ENCODE assay signal across 10 mouse cellular contexts in the genomic region with DNA sequence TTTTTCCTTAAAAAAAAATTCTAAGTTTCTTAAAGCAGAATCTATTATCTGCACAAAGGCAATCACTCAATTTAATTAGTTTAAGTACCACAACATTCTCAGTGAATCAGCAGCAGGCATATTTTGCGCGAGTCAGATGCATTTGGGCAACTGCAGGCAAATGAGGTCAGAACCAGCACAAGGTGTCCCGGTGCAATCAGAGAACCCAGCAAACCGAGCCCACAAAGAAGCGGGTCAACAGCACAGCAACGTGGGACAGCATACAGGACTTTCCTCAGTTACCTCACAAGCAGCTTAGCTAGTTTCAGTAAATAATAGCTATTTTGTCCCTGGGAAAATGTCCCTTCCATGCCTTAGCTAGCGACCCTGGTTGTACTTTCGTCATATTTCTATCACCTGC. TPM values are rescaled to one million over a fixed set of nuclear protein-coding genes. Genes with fewer than 3 reads are reported as not detected.
DNase-seq lines count a peak whose midpoint lies in the region; ATAC-seq and TF ChIP-seq lines count a peak whose summit lies in the region.
"Had no signal": no experiment of that assay in that cellular context is flagged by ENCODE, and none has a peak within 500 bp of the region (broad histone marks: within the 10 kb centered on the region; RNA-seq: fewer than 3 reads in every experiment).

No protein-coding gene starts in this region.

- H3K4me1 ChIP-seq in hindbrain, embryonic 14.5 days (replicated peaks; ENCODE audit: control insufficient read depth, insufficient read depth, low read length) = no peaks in the 10 kb centered on the region
- peaks cover 5% of the 10 kb centered on the region for H3K4me1 ChIP-seq in hindbrain, embryonic 16.5 days (ENCODE audit: control insufficient read depth, insufficient read depth, low read depth, low read length)
- H3K4me1 ChIP-seq in heart, postnatal 0 days (ENCODE audit: control insufficient read depth, insufficient read depth) = peaks cover 35% of the 10 kb centered on the region
- peaks cover 8% of the 10 kb centered on the region for H3K4me1 ChIP-seq in stomach, embryonic 16.5 days (ENCODE audit: control insufficient read depth, insufficient read depth, low read length)

- TF ChIP-seq EP300 in heart, postnatal 0 days (IDR thresholded peaks at IDR 0.05; ENCODE audit: low read depth) = no peak

- no peak overlapping the region for H3K9ac ChIP-seq in hindbrain, embryonic 14.5 days
- H3K9ac ChIP-seq in hindbrain, embryonic 16.5 days (ENCODE audit: low read depth, low read length) = no peak overlapping the region
- H3K9ac ChIP-seq in heart, postnatal 0 days (replicated peaks; ENCODE audit: low read depth, low read length) = peak overlapping the region; percentile 88
- H3K9ac ChIP-seq in stomach, embryonic 16.5 days (ENCODE audit: low read length) = peak overlapping the region; percentile 73
- H3K9ac ChIP-seq: midbrain, embryonic 13.5 days had no signal

- H3K36me3 ChIP-seq in hindbrain, embryonic 14.5 days (replicated peaks; ENCODE audit: control insufficient read depth, insufficient read depth) = no peaks in the 10 kb centered on the region
- no peaks in the 10 kb centered on the region for H3K36me3 ChIP-seq in hindbrain, embryonic 16.5 days (ENCODE audit: control insufficient read depth, insufficient read depth, low read length)
- no peaks in the 10 kb centered on the region for H3K36me3 ChIP-seq in heart, postnatal 0 days (replicated peaks; ENCODE audit: control insufficient read depth, insufficient read depth, low read length)
- no peaks in the 10 kb centered on the region for H3K36me3 ChIP-seq in stomach, embryonic 16.5 days (ENCODE audit: control insufficient read depth, insufficient read depth, low read length)
- H3K36me3 ChIP-seq: midbrain, embryonic 13.5 days had no signal

- no peak overlapping the region for H3K4me3 ChIP-seq in hindbrain, embryonic 14.5 days (replicated peaks; ENCODE audit: low read length)
- no peak overlapping the region for H3K4me3 ChIP-seq in hindbrain, embryonic 16.5 days (ENCODE audit: low read length)
- H3K4me3 ChIP-seq in heart, postnatal 0 days (ENCODE audit: low read depth, low read length) = peak overlapping the region; percentile 84
- peak overlapping the region; percentile 42 for H3K4me3 ChIP-seq in stomach, embryonic 16.5 days (replicated peaks; ENCODE audit: low read length)

- no peak for DNase-seq in hindbrain, embryonic 14.5 days (ENCODE audit: low spot score)
- DNase-seq in retina, postnatal 1 day = peak; percentile 16
- no peak for DNase-seq in retina, embryonic 14.5 days (ENCODE audit: low spot score)
- DNase-seq in heart, postnatal 0 days (ENCODE audit: low spot score) = peak; percentile 55
- DNase-seq in right cerebral cortex, adult 18-20 months = no peak
- no peak for DNase-seq in right cerebral cortex, adult 2 months (ENCODE audit: low spot score in 2 of 2)
- DNase-seq: layer of hippocampus, postnatal 36 days had no signal

- no peaks in the 10 kb centered on the region for H3K27me3 ChIP-seq in hindbrain, embryonic 14.5 days (ENCODE audit: control insufficient read depth, insufficient read depth, low read length)
- H3K27me3 ChIP-seq in hindbrain, embryonic 16.5 days (replicated peaks; ENCODE audit: control insufficient read depth, insufficient read depth, low read length) = no peaks in the 10 kb centered on the region
- H3K27me3 ChIP-seq in heart, postnatal 0 days (ENCODE audit: control insufficient read depth, insufficient read depth, low read length) = no peaks in the 10 kb centered on the region
- no peaks in the 10 kb centered on the region for H3K27me3 ChIP-seq in stomach, embryonic 16.5 days (ENCODE audit: control insufficient read depth, insufficient read depth, low read length)
- H3K27me3 ChIP-seq: midbrain, embryonic 13.5 days had no signal

- no peaks in the 10 kb centered on the region for H3K9me3 ChIP-seq in hindbrain, embryonic 14.5 days (ENCODE audit: control insufficient read depth, low read length)
- H3K9me3 ChIP-seq in hindbrain, embryonic 16.5 days (ENCODE audit: control insufficient read depth, low read length) = no peaks in the 10 kb centered on the region
- H3K9me3 ChIP-seq in heart, postnatal 0 days (replicated peaks; ENCODE audit: control insufficient read depth, low read length) = no peaks in the 10 kb centered on the region
- H3K9me3 ChIP-seq in stomach, embryonic 16.5 days (replicated peaks; ENCODE audit: control insufficient read depth, low read length) = no peaks in the 10 kb centered on the region
- H3K9me3 ChIP-seq: midbrain, embryonic 13.5 days had no signal

- no peak for ATAC-seq in hindbrain, embryonic 14.5 days (ENCODE audit: low FRiP score)
- no peak for ATAC-seq in hindbrain, embryonic 16.5 days
- no peak for ATAC-seq in heart, postnatal 0 days (ENCODE audit: insufficient read depth, low read depth)
- ATAC-seq in stomach, embryonic 16.5 days (ENCODE audit: insufficient read depth, low FRiP score) = no peak
- ATAC-seq: midbrain, embryonic 13.5 days had no signal

- no peak overlapping the region for H3K27ac ChIP-seq in hindbrain, embryonic 14.5 days
- no peak overlapping the region for H3K27ac ChIP-seq in hindbrain, embryonic 16.5 days (ENCODE audit: low read depth, low read length)
- H3K27ac ChIP-seq in heart, postnatal 0 days (ENCODE audit: low read depth) = peak overlapping the region; percentile 99
- H3K27ac ChIP-seq in stomach, embryonic 16.5 days (ENCODE audit: low read length) = peak overlapping the region; percentile 80
- H3K27ac ChIP-seq: midbrain, embryonic 13.5 days had no signal

- H3K4me2 ChIP-seq in hindbrain, embryonic 14.5 days (replicated peaks) = 0 out of 2 replicates have a peak overlapping the region, but pooled peaks have one; percentile 47
- no peak overlapping the region for H3K4me2 ChIP-seq in hindbrain, embryonic 16.5 days (ENCODE audit: low read length)
- H3K4me2 ChIP-seq in heart, postnatal 0 days (ENCODE audit: low read depth, low read length) = peak overlapping the region; percentile 60
- peak overlapping the region; percentile 60 for H3K4me2 ChIP-seq in stomach, embryonic 16.5 days (ENCODE audit: low read depth, low read length)

- WGBS in hindbrain, embryonic 14.5 days = 78% methylated on average over 8 of the region's 8 CpGs
- WGBS in hindbrain, embryonic 16.5 days = 68% methylated on average over 8 of the region's 8 CpGs
- WGBS in heart, postnatal 0 days = 7% methylated on average over 8 of the region's 8 CpGs
- 55% methylated on average over 8 of the region's 8 CpGs for WGBS in stomach, embryonic 16.5 days

- no peak for TF ChIP-seq CTCF in heart, postnatal 0 days (IDR thresholded peaks at IDR 0.05; ENCODE audit: low read depth)

RNA-seq across cellular contexts. Expression of a gene that starts 35.9 kb away (rescaled TPM):
- polyA plus RNA-seq in hindbrain, embryonic 14.5 days (2014; fragmentation: Nextera tagmentation; extraction: Ambion mirVana) = 2.2 and 2.4 TPM in 2 replicates
- 1.9 and 2.5 TPM in 2 replicates for polyA plus RNA-seq in hindbrain, embryonic 16.5 days (2015; fragmentation: Nextera tagmentation; extraction: Ambion mirVana)
- 27.4 and 52.3 TPM in 2 replicates for total RNA-seq in heart, postnatal 0 days (2014; rRNA removed; ENCODE audit: low replicate concordance)
- polyA plus RNA-seq in heart, postnatal 0 days (2015; fragmentation: Nextera tagmentation; extraction: Ambion mirVana) = 31.6 and 39.0 TPM in 2 replicates
- polyA plus RNA-seq in stomach, embryonic 16.5 days (2015; fragmentation: Nextera tagmentation; extraction: Ambion mirVana) = 11.1 and 11.6 TPM in 2 replicates

Comparison
In these comparisons a context has a peak if more than half of its experiments do, and no peak if none do; other contexts are left out.
1. DNase-seq: peak in retina, postnatal 1 day (single experiment) and heart, postnatal 0 days (single experiment); none in hindbrain, embryonic 14.5 days (single experiment), retina, embryonic 14.5 days (single experiment), right cerebral cortex, adult 18-20 months (single experiment) and right cerebral cortex, adult 2 months (0 of 2).
2. H3K27ac ChIP-seq: peak in heart, postnatal 0 days (single experiment) and stomach, embryonic 16.5 days (single experiment); none in hindbrain, embryonic 14.5 days (single experiment) and hindbrain, embryonic 16.5 days (single experiment).
3. H3K4me3 ChIP-seq: peak in heart, postnatal 0 days (single experiment) and stomach, embryonic 16.5 days (single experiment); none in hindbrain, embryonic 14.5 days (single experiment) and hindbrain, embryonic 16.5 days (single experiment).
4. H3K9ac ChIP-seq: peak in heart, postnatal 0 days (single experiment) and stomach, embryonic 16.5 days (single experiment); none in hindbrain, embryonic 14.5 days (single experiment) and hindbrain, embryonic 16.5 days (single experiment).